Mouse (Mus musculus) liver, postnatal 0 days (tissue): ENCODE data around the gene Tapbpl. TPM values are rescaled to one million over a fixed set of nuclear protein-coding genes. Genes with fewer than 3 reads are reported as not detected.
A peak's percentile ranks its signal among the peaks of the same experiment; 100 is the strongest.

Source experiments
- ATAC-seq: fragments of 200-750 bp; cut with Nextera tagmentation; 2 replicates; pipeline ENCODE4 v1.8.0; 2017; ENCODE audit warnings: mild to moderate bottlenecking, moderate library complexity
- DNase-seq: peaks from one replicate; pipeline ENCODE4 v3.0.0-alpha.2; 2016
- H3K27ac ChIP-seq: fragments of 300-500 bp; sonication (generic); 2 replicates; pipeline ENCODE4 v1.5.1; 2014; ENCODE audit warnings: antibody characterized with exemption, moderate library complexity, mild to moderate bottlenecking, low read depth
- H3K27me3 ChIP-seq: fragments of 300-500 bp; sonication (generic); 2 replicates; pipeline ENCODE4 v1.6.1; 2014; ENCODE audit warnings: low read length, control low read depth, mixed read lengths; ENCODE audit not compliant: insufficient read depth
- H3K36me3 ChIP-seq: fragments of 300-500 bp; sonication (generic); replicated peaks from 2 replicates; pipeline ENCODE4 v1.6.1; 2014; ENCODE audit warnings: mild to moderate bottlenecking, control low read depth, low read length, moderate library complexity, mixed read lengths; ENCODE audit not compliant: insufficient read depth
- H3K4me1 ChIP-seq: fragments of 300-500 bp; sonication (generic); 2 replicates; pipeline ENCODE4 v1.6.1; 2014; ENCODE audit warnings: antibody characterized with exemption, mild to moderate bottlenecking, control low read depth; ENCODE audit not compliant: insufficient read depth
- H3K4me2 ChIP-seq: fragments of 300-500 bp; sonication (generic); 2 replicates; pipeline ENCODE4 v1.6.1; 2014; ENCODE audit warnings: low read depth, mild to moderate bottlenecking, low read length, moderate library complexity, mixed read lengths
- H3K4me3 ChIP-seq: fragments of 300-500 bp; sonication (generic); 2 replicates; pipeline ENCODE4 v1.5.1; 2014; ENCODE audit warnings: low read depth, low read length
- H3K9ac ChIP-seq: fragments of 300-500 bp; sonication (generic); replicated peaks from 2 replicates; pipeline ENCODE4 v1.6.1; 2014; ENCODE audit warnings: mild to moderate bottlenecking, moderate library complexity
- H3K9me3 ChIP-seq: fragments of 300-500 bp; sonication (generic); 2 replicates; pipeline ENCODE4 v1.6.1; 2016; ENCODE audit warnings: mild to moderate bottlenecking, control low read depth, low read length, mixed read lengths
- CTCF ChIP-seq: sonication (generic); IDR thresholded peaks from 2 replicates; pipeline ENCODE4 v1.5.1; 2016; ENCODE audit warnings: antibody characterized with exemption, low read depth
- EP300 ChIP-seq: IDR thresholded peaks from 2 replicates; pipeline ENCODE4 v1.6.1; 2016; ENCODE audit warnings: antibody characterized with exemption, low read depth, mild to moderate bottlenecking
- WGBS: fragments of 180-500 bp; shearing (Covaris S2); extraction: QIAGEN DNeasy Blood & Tissue Kit; methylation state at CpG from one replicate; pipeline ENCODE4 v1.1.7; 2014; ENCODE audit not compliant: insufficient replicate concordance; 5-methylcytosine and 5-hydroxymethylcytosine counted together
- polyA plus RNA-seq: library from polyadenylated mRNA; unstranded; fragments of >200 nt; fragmentation: Nextera tagmentation; extraction: Ambion mirVana; gene quantifications from 2 replicates; pipeline ENCODE4 v1.2.1, GENCODE M21; 2015

The Tapbpl gene
- polyA plus RNA-seq, 1 experiment from 2014 or later: 14.4 TPM

DNA sequence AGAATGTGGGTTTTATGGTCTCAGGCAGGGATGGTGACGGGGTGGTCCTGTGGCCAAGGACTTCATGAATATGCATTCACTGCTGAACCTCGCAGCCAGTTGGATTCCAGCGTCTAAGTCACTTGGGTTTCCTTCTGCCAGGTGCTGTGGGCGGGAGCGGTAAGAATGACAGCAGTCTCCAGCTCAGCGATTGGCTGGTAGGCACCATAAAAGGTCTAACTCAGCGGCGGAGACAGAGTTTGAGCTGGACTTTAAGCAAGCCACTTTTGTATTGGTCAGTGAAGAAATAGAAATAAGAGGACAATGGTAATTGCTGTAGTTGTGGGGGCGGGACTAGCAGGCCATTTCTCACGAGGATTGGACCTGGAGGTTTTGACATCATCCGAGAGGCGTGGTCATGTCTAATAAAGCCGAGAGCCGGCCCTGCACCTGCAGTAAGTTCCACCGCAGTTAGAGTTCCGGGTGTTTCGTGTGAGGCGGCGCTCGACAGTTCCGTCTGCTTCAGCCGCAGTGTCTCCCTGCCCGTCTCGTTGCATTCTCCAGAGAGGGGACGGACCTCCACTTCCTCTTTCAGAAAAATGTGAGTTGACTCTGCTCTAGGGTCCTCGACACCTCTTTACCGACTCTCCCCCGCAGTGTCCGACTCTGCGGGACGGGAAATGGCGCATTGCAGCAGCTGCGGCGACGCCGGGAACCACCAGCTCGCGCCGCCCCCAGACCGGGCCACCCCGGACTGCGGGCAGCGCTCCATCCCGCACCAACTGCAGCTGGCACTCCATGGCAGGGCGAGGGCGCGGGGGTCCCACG, 16.3 kb downstream of the Tapbpl start, which contains the start of gene Vamp1:
Vamp1 (plus strand) TSS at position 404 of the 807 bp plus-strand sequence.
- peaks cover 12% of the 10 kb centered on the region for H3K36me3 ChIP-seq
- peak; percentile 39; the same call in 1 of the 2 replicates for TF ChIP-seq EP300
- TF ChIP-seq CTCF: no peak
- H3K4me3 ChIP-seq: peak within 1 kb of the TSS; percentile 73
- H3K4me2 ChIP-seq: peak within 1 kb of the TSS; percentile 95
- ATAC-seq (peak; percentile 97), DNase-seq (peak; percentile 94)
- H3K9me3 ChIP-seq: no peaks in the 10 kb centered on the region
- H3K27me3 ChIP-seq: peaks cover 10% of the 10 kb centered on the region
- H3K4me1 ChIP-seq: peaks cover 13% of the 10 kb centered on the region
- H3K9ac ChIP-seq: peak within 1 kb of the TSS; percentile 79
- 1% methylated on average over 48 of the region's 48 CpGs for WGBS
- H3K27ac ChIP-seq: peak within 1 kb of the TSS; percentile 87

- Histone ChIP-seq H3K9ac (no peak overlapping the region), H3K27ac (no peak overlapping the region), H3K4me3 (no peak overlapping the region), H3K9me3 (no peaks in the 10 kb centered on the region), H3K36me3 (no peaks in the 10 kb centered on the region), H3K27me3 (peaks cover 10% of the 10 kb centered on the region), H3K4me1 (peaks cover 13% of the 10 kb centered on the region), H3K4me2 (no peak overlapping the region)
- WGBS: 81% methylated on average over 6 of the region's 6 CpGs
- no peak for ATAC-seq
- no peak for TF ChIP-seq CTCF
- TF ChIP-seq EP300: no peak
- no peak for DNase-seq
Measured at GRCm38 (mm10) chr6:125213715-125214114, 17.9 kb downstream of the Tapbpl start.

GRCm38 (mm10) chr6:125213129-125213528, 18.5 kb downstream of the Tapbpl start:
- ATAC-seq (no peak), DNase-seq (no peak)
- Histone ChIP-seq H3K4me3 (no peak overlapping the region), H3K9ac (no peak overlapping the region), H3K9me3 (no peaks in the 10 kb centered on the region), H3K27me3 (peaks cover 10% of the 10 kb centered on the region), H3K4me1 (peaks cover 13% of the 10 kb centered on the region), H3K27ac (no peak overlapping the region), H3K4me2 (no peak overlapping the region), H3K36me3 (no peaks in the 10 kb centered on the region)
- TF ChIP-seq EP300: no peak
- no peak for TF ChIP-seq CTCF
- WGBS: 66% methylated on average over 6 of the region's 6 CpGs

- no peaks in the 10 kb centered on the region for H3K36me3 ChIP-seq
- TF ChIP-seq CTCF (no peak), EP300 (no peak)
- no peak overlapping the region for H3K9ac ChIP-seq
- WGBS: 33% methylated on average over 2 of the region's 2 CpGs
- DNase-seq (no peak), ATAC-seq (no peak)
- peaks cover 10% of the 10 kb centered on the region for H3K27me3 ChIP-seq
- H3K9me3 ChIP-seq: no peaks in the 10 kb centered on the region
- H3K4me1 ChIP-seq: peaks cover 13% of the 10 kb centered on the region
- no peak overlapping the region for H3K27ac ChIP-seq
- no peak overlapping the region for H3K4me2 ChIP-seq
- H3K4me3 ChIP-seq: no peak overlapping the region
Measured at GRCm38 (mm10) chr6:125212621-125213020, 19.0 kb downstream of the Tapbpl start.

- Histone ChIP-seq H3K9ac (no peak overlapping the region), H3K9me3 (no peaks in the 10 kb centered on the region), H3K36me3 (no peaks in the 10 kb centered on the region), H3K4me2 (no peak overlapping the region), H3K4me1 (no peaks in the 10 kb centered on the region), H3K27me3 (peaks cover 10% of the 10 kb centered on the region), H3K4me3 (no peak overlapping the region), H3K27ac (no peak overlapping the region)
- TF ChIP-seq EP300: no peak
- TF ChIP-seq CTCF: peak; percentile 31; the same call in 1 of the 2 replicates
- 77% methylated on average over 1 of the region's 1 CpGs for WGBS
- DNase-seq (no peak), ATAC-seq (no peak)
Measured at GRCm38 (mm10) chr6:125210436-125210835, 21.2 kb downstream of the Tapbpl start.

GRCm38 (mm10) chr6:125197166-125197565, 34.5 kb downstream of the Tapbpl start:
- ATAC-seq: no peak
- no peak for DNase-seq
- H3K4me2 ChIP-seq: no peak overlapping the region
- WGBS: 88% methylated on average over 5 of the region's 5 CpGs
- no peak overlapping the region for H3K4me3 ChIP-seq
- no peak overlapping the region for H3K27ac ChIP-seq
- peaks cover 16% of the 10 kb centered on the region for H3K36me3 ChIP-seq
- peaks cover 12% of the 10 kb centered on the region for H3K4me1 ChIP-seq
- TF ChIP-seq EP300: no peak
- TF ChIP-seq CTCF: no peak
- no peaks in the 10 kb centered on the region for H3K9me3 ChIP-seq
- H3K9ac ChIP-seq: no peak overlapping the region
- no peaks in the 10 kb centered on the region for H3K27me3 ChIP-seq
